Mouse (Mus musculus): ENCODE results near the gene Gm1123.
A peak's percentile ranks its signal among the peaks of the same experiment; 100 is the strongest.

The Gm1123 gene

DNA sequence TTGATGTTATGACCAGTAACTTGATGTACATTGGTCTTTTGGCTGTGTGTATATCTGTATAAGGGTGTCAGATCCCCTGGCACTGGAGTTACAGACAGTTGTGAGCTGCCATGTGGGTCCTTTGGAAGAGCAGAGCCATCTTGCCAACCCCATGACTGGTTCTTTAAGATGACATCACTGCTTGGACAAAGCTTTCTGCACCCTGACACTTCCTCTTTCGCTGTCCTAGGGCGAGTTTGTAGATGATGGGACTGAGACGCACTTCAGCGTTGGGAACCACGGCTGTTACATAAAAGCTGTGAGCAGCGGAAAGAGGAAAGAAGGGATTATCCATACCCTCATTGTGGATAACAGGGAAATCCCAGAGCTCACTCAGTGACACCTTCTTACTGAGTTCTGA lies 34.2 kb downstream of the Gm1123 start:
- DNase-seq (ENCODE audit: low spot score in 2 of 2): no peak

DNA sequence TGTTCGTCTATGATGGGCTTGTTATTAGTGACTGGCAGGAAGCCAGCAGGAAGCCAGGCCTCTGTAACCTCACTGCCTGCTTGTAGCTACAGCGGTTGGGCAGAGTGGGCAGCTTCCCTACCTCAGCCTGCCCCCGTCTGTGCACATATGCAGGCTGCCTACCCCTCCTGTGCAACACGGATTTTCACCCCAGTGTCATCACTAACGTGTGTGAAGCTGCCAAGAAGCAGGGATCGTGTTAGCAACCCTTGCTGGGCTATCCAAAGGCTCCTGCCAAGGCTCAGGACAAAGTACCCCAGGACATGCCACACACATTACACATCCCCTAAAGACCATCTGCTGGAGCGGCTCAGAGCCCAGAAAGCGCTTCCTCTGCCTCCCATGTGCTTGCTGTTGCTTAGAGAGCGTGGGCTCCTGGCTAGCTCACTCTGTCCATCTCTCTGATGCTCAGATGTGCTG lies 35.6 kb downstream of the Gm1123 start:
- no peak for DNase-seq (ENCODE audit: low spot score in 2 of 2)

- no peak for DNase-seq (ENCODE audit: low spot score in 2 of 2)
These were observed 41.4 kb downstream of the Gm1123 start for GRCm38 (mm10) chr9:98994103-98994502.

DNA sequence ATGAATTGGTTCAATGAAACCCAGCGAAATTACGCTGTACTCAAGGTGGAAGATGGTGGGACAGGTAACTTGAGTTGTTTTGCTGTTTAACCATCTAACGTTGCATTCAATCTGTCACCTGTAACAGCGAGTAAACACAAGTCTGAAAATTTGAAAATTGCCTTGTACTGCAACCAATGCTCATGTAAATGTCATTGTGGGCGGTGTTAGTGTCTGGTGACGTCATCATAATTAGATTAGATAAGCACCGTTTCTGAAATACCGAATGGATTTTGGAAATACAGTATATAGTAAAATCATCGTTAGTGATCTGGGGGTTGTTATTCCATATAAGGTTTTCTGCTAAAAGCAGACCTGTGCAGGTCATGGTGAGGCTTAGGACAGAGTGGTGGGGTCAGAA lies 48.4 kb downstream of the Gm1123 start:
- DNase-seq (ENCODE audit: low spot score in 2 of 2): no peak

GRCm38 (mm10) chr9:98986476-98987096 lies 48.9 kb downstream of the Gm1123 start:
- no peak for DNase-seq (ENCODE audit: low spot score in 2 of 2)

GRCm38 (mm10) chr9:98985800-98986475 lies 49.6 kb downstream of the Gm1123 start, which contains the start of gene Faim:
Gene Faim (plus strand): TSS chr9:98986373.
- DNase-seq (ENCODE audit: low spot score in 2 of 2): peak; percentile 100

DNA sequence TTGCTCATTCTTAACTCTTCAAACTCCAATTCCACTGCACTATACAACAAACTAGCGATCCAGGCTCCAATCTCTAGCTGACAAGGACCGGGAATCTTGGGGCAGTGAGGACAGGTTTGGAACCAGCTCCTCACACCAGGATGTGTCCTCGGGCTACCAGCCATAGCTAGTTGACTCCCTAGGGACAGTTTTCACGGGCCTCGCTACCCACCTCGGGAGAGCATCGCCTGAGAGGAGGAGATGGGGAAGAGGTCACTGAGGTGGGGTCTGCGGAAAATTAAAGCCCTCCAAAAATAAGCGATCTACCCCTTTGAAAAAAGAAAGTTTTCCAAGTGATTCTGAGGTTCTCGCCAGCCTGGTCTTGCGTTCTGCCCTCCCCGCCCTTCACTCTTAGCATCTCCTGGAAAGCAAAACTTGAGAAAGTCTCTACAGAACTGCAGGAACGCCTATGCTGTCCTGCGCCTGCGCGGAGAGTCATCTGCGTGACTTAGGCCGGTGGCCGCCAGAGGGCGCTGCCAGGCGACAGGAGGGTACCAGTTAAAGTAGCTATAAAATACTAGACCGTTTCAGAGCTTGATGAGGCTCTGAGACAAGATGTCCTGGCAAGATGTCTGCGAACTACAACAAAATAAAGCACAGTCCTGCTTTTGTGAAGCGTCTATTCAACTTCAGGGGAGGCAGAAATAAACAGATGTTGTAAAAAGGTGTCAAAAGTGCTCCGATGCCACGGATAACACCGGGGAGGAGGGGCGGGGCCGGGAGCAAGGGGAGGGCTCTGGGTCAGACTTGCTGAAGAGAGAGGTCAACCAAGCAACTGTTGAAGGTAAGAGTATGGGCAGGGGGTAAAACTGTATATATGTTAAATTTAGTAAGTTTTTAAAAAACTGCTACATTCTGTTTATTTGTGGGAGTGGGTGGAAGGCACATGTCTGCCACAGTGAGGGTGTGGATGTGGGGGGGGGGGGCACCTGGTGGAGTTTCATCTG lies 55.8 kb downstream of the Gm1123 start:
- DNase-seq (ENCODE audit: low spot score in 2 of 2): peak; percentile 81 to 89

DNA sequence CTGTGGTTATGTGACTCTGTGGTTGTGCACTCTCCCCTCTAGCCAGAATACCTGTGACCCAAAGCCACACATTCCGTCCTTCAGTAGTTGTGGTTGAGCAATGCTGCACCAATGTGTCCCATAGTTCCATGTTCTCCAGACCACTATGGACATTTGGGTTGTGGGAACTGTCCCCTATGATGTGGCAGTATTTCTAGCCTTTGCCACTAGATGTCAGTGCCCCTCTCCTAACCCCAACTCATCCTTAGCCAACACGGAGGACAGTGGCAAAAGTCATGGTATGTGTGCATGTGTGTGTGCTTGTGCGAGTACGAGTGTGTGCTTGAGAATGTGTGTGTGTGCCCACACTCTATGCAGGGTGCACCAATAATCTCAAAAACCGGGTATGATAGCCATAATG lies 59.0 kb downstream of the Gm1123 start:
- no peak for DNase-seq (ENCODE audit: low spot score in 2 of 2)

- DNase-seq (ENCODE audit: low spot score in 2 of 2): no peak
These were observed 59.4 kb downstream of the Gm1123 start for GRCm38 (mm10) chr9:98976081-98976480.

DNA sequence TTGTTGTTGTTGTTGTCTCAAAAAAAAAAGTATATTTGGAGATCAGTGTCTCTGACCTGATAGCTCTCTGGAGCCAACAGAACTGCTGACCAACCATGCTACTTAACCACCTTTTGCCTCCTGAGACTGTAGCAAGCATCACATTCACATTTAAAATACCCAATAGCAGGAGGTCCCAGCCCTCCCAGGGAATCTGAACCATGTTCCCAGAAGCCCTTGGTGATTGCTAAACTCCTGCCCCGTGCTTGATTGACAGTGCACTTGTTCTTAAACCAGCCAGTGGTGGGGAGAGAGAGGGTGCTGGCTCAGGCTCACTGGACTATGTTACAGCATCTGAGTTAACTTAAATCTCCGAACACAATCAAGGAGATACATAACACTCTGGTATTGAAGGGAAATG lies 60.6 kb downstream of the Gm1123 start:
- no peak for DNase-seq (ENCODE audit: low spot score in 2 of 2)

GRCm38 (mm10) chr9:98973561-98973960 lies 62.0 kb downstream of the Gm1123 start:
- no peak for DNase-seq (ENCODE audit: low spot score in 2 of 2)

DNA sequence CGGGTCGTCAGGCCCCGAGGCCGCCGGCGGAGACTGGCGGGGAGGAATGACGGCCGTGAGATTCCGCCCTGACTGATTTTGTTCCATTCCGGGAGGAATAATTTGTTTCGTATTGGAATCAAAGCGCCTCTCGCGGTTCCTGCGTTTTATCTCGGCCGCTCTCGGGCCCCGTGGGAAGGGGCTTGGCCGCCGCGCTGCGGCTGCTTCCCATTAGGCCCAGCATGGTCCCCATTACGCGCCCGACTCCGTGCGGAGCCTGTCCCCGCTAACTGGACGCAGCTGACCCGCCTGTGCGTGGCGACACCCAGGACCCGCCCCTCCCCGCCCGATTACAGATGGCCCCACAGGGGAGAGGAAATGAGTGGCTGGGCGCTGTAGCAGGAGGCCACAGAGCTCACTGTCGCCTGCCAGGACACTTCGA lies 62.4 kb downstream of the Gm1123 start:
- DNase-seq (ENCODE audit: low spot score in 2 of 2): no peak

- no peak for DNase-seq (ENCODE audit: low spot score in 2 of 2)
These were observed 70.4 kb downstream of the Gm1123 start for GRCm38 (mm10) chr9:98965084-98965483.

DNA sequence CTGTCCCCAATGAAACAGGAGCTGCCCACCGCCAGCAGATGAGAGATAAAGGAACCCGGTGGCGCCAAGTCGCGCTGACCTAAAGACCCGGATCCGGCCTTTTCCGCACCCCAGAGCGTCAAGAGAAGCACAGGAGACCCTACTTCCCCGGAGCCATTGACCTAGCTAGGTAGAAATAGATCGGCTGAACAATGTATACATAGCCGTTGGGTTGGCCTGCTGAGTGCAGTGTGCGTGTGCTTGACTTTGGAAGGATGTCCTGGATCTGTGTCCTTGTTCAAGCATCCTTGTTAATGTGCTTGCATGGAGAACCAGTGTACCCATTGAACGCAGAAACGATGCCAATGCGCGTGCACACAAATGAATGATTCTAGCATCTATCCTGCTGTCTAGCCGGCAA lies 71.9 kb downstream of the Gm1123 start:
- DNase-seq (ENCODE audit: low spot score in 2 of 2): no peak

DNA sequence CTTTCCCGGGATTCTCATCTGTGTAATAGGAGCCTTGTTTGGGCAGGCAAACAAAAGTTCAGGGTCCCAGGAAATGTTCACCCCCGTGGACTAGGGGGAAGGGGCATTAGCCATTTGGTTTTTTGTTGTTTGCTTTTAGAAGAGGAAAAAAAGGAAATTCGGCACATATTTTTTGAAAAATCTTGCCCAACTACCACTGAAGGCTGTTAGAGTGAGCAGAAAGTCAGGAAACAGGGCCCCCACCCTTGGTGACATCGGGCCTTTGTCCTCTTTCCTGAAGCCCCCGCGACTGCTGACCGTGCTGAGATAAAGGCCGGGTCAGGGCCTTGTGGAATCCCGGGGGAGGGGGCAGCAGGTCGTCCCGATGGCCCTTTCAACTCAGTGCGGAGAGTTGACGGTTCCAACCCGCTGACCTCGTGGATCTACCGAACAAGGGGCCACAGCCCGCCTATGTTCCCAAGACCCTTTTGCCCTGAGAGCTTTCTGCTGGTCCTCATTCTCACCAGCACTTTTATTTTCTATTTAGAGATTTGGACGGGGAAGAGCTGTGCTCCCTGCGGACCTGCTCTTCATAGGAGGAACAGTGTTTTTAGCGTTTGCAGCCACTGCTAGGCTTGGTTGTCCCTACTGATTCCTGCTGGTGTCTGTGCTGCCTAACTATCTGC lies 72.9 kb downstream of the Gm1123 start:
- DNase-seq (ENCODE audit: low spot score in 2 of 2): no peak

GRCm38 (mm10) chr9:98961591-98962477 lies 73.7 kb downstream of the Gm1123 start:
- no peak for DNase-seq (ENCODE audit: low spot score in 2 of 2)

GRCm38 (mm10) chr9:98960348-98960747 lies 75.2 kb downstream of the Gm1123 start:
- no peak for DNase-seq (ENCODE audit: low spot score in 2 of 2)

DNA sequence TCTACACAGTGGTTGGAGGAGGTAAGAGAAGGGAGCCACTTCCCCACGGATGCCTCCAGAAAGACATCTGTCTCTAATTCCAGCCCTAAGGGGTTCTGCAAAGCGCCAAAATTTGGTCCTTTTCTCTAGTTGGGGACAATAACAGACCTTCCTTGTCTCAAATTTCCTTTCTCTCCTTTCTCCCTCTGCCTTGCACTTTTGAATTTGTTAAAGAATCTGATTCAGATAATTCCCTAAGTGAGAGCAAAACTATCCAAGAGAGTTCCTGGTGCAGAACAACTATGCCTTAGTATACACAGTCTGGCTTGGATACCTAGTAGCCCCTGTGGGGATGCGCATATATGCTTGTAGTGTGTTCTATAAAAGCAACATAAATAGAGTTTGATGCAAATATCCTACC lies 75.7 kb downstream of the Gm1123 start:
- DNase-seq (ENCODE audit: low spot score in 2 of 2): no peak

DNA sequence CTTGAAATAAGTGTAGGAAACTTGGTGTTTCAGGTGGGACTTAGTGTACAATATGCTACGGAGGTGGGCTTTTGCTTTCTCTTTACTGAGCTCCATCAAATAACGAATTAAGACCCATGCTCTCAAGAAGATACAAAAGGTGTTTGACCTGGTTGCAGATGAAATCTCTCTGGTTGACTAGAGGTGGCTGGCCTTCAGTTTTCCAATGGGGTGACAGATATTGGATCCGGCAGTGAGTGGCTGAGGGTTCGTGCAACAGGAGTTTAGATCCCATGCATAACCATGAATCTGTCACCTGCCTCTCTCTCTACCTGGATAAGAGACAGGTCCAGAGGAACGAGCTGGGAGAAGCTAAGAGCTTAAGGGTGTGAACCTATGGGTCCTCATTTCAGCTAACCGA lies 76.9 kb downstream of the Gm1123 start:
- no peak for DNase-seq (ENCODE audit: low spot score in 2 of 2)

GRCm38 (mm10) chr9:98957751-98958351 lies 77.7 kb downstream of the Gm1123 start:
- DNase-seq (ENCODE audit: low spot score in 2 of 2): no peak
